ENCODE assay signal across 7 mouse cellular contexts in the genomic region with DNA sequence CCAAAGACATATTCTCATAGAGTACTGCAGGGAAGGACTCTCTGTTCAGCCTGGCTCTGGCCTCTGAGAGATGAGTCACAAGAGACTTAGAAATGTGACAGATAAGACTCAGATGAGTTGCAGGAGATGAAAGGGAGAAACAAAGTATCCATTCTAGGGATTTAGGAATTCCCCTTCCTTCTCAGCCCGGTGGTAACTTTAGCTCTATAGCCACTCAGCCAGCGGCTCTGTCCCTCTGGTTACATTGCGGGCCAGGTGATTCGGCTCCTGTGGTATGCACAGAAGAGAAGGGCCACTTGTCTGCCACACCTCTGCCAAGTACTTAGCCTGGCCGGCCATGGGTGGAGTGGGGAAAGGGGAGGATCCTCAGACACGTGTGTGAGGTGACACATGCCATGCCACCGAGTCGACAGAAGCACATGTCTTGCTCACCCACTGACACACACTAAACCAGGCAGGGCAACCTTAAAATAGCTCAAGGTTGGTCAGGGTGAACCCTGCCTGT. TPM values are rescaled to one million over a fixed set of nuclear protein-coding genes. Genes with fewer than 3 reads are reported as not detected.
DNase-seq lines count a peak whose midpoint lies in the region; ATAC-seq and TF ChIP-seq lines count a peak whose summit lies in the region.

No protein-coding gene starts in this region.

- no peak for ATAC-seq in megakaryocyte, adult 5-6 weeks (ENCODE audit: poor library complexity, severe bottlenecking)
- ATAC-seq in heart, embryonic 12.5 days (ENCODE audit: insufficient number of reproducible peaks, low FRiP score): peak; percentile 13; the same call in 1 of the 2 replicates

- no peaks in the 10 kb centered on the region for H3K9me3 ChIP-seq in megakaryocyte, embryonic 14.5 days
- no peaks in the 10 kb centered on the region for H3K9me3 ChIP-seq in heart, embryonic 12.5 days (replicated peaks)

- WGBS in heart, embryonic 12.5 days: 38% methylated on average over 8 of the region's 8 CpGs

- peaks cover 45% of the 10 kb centered on the region for H3K36me3 ChIP-seq in megakaryocyte, embryonic 14.5 days (replicated peaks; ENCODE audit: low read length)
- peaks cover 35% of the 10 kb centered on the region for H3K36me3 ChIP-seq in heart, embryonic 12.5 days

- TF ChIP-seq CTCF in bone marrow macrophage, adult 2 months (IDR thresholded peaks at IDR 0.05; ENCODE audit: low read depth, low read length): no peak

- peak; percentile 58 for DNase-seq in liver
- peak; percentile 50 for DNase-seq in right cerebral cortex, postnatal 25 days
- DNase-seq in embryo, embryonic 10 days (ENCODE audit: low spot score): no peak

- peak overlapping the region; percentile 29; the same call in 1 of the 2 replicates for H3K9ac ChIP-seq in heart, embryonic 12.5 days

- H3K4me2 ChIP-seq in heart, embryonic 12.5 days: peak overlapping the region; percentile 85

- no peak overlapping the region for H3K27ac ChIP-seq in bone marrow macrophage, adult 2 months (ENCODE audit: insufficient read depth, low read depth, low read length)
- H3K27ac ChIP-seq in heart, embryonic 12.5 days (ENCODE audit: poor library complexity, severe bottlenecking): peak overlapping the region; percentile 97

- H3K4me1 ChIP-seq in megakaryocyte, embryonic 14.5 days: peaks cover 99% of the 10 kb centered on the region
- peaks cover 27% of the 10 kb centered on the region for H3K4me1 ChIP-seq in bone marrow macrophage, adult 2 months (ENCODE audit: control insufficient read depth, insufficient read depth, low read length)
- H3K4me1 ChIP-seq in heart, embryonic 12.5 days (replicated peaks): peaks cover 91% of the 10 kb centered on the region

- peak overlapping the region; percentile 92 for H3K4me3 ChIP-seq in megakaryocyte, embryonic 14.5 days (replicated peaks)
- peak overlapping the region; percentile 16; the same call in 1 of the 2 replicates for H3K4me3 ChIP-seq in bone marrow macrophage, adult 2 months (ENCODE audit: insufficient read depth, low read length)
- H3K4me3 ChIP-seq in heart, embryonic 12.5 days: no peak overlapping the region

- H3K27me3 ChIP-seq in megakaryocyte, embryonic 14.5 days (replicated peaks): no peaks in the 10 kb centered on the region
- H3K27me3 ChIP-seq in heart, embryonic 12.5 days (replicated peaks): no peaks in the 10 kb centered on the region

- TF ChIP-seq POLR2A in bone marrow macrophage, adult 2 months (IDR thresholded peaks at IDR 0.05; ENCODE audit: borderline replicate concordance, low read depth, low read length): no peak

RNA-seq across cellular contexts. Expression of gene Nr1d1, which starts 2.4 kb away (rescaled TPM):
- polyA plus RNA-seq in megakaryocyte, embryonic 14.5 days (2012; ENCODE audit: insufficient read depth, low replicate concordance): 5.6 and 22.1 TPM in 2 replicates
- total RNA-seq in megakaryocyte, adult 5-6 weeks (2015): 0.11 and 0.25 TPM in 2 replicates
- 0.12 and 0.37 TPM in 2 replicates for total RNA-seq in megakaryocyte, adult 5-6 weeks (2017)
- polyA plus RNA-seq in bone marrow macrophage, adult 2 months (2012; ENCODE audit: insufficient read depth, insufficient read length, missing spikeins): 7.4 and 8.2 TPM in 2 replicates
- 6.4 TPM in 2 replicates for polyA plus RNA-seq in heart, embryonic 12.5 days (2016; fragmentation: Nextera tagmentation; extraction: Ambion mirVana)

RNA-seq across cellular contexts. Expression of gene Msl1, which starts 22.6 kb away (rescaled TPM):
- 30.0 and 46.8 TPM in 2 replicates for polyA plus RNA-seq in megakaryocyte, embryonic 14.5 days (2012; ENCODE audit: insufficient read depth, low replicate concordance)
- 73.7 and 74.9 TPM in 2 replicates for total RNA-seq in megakaryocyte, adult 5-6 weeks (2015)
- 111 and 119 TPM in 2 replicates for total RNA-seq in megakaryocyte, adult 5-6 weeks (2017)
- polyA plus RNA-seq in bone marrow macrophage, adult 2 months (2012; ENCODE audit: insufficient read depth, insufficient read length, missing spikeins): 78.4 and 79.3 TPM in 2 replicates
- 20.3 and 21.4 TPM in 2 replicates for polyA plus RNA-seq in heart, embryonic 12.5 days (2016; fragmentation: Nextera tagmentation; extraction: Ambion mirVana)

RNA-seq across cellular contexts. Expression of gene Casc3, which starts 32.0 kb away (rescaled TPM):
- 10.6 and 13.2 TPM in 2 replicates for polyA plus RNA-seq in megakaryocyte, embryonic 14.5 days (2012; ENCODE audit: insufficient read depth, low replicate concordance)
- total RNA-seq in megakaryocyte, adult 5-6 weeks (2015): 35.6 and 39.9 TPM in 2 replicates
- total RNA-seq in megakaryocyte, adult 5-6 weeks (2017): 32.1 and 33.2 TPM in 2 replicates
- 37.9 and 40.1 TPM in 2 replicates for polyA plus RNA-seq in bone marrow macrophage, adult 2 months (2012; ENCODE audit: insufficient read depth, insufficient read length, missing spikeins)
- polyA plus RNA-seq in heart, embryonic 12.5 days (2016; fragmentation: Nextera tagmentation; extraction: Ambion mirVana): 31.8 and 33.3 TPM in 2 replicates

RNA-seq across cellular contexts. Expression of gene Thra, which starts 32.3 kb away (rescaled TPM):
- polyA plus RNA-seq in megakaryocyte, embryonic 14.5 days (2012; ENCODE audit: insufficient read depth, low replicate concordance): 37.6 and 38.9 TPM in 2 replicates
- 10.0 and 11.6 TPM in 2 replicates for total RNA-seq in megakaryocyte, adult 5-6 weeks (2015)
- total RNA-seq in megakaryocyte, adult 5-6 weeks (2017): 8.0 and 9.0 TPM in 2 replicates
- 20.7 and 23.5 TPM in 2 replicates for polyA plus RNA-seq in bone marrow macrophage, adult 2 months (2012; ENCODE audit: insufficient read depth, insufficient read length, missing spikeins)
- 27.0 and 29.8 TPM in 2 replicates for polyA plus RNA-seq in heart, embryonic 12.5 days (2016; fragmentation: Nextera tagmentation; extraction: Ambion mirVana)

RNA-seq across cellular contexts. Expression of gene Med24, which starts 43.5 kb away (rescaled TPM):
- 40.2 and 55.7 TPM in 2 replicates for polyA plus RNA-seq in megakaryocyte, embryonic 14.5 days (2012; ENCODE audit: insufficient read depth, low replicate concordance)
- total RNA-seq in megakaryocyte, adult 5-6 weeks (2015): 17.9 and 21.5 TPM in 2 replicates
- 22.6 and 31.3 TPM in 2 replicates for total RNA-seq in megakaryocyte, adult 5-6 weeks (2017)
- polyA plus RNA-seq in bone marrow macrophage, adult 2 months (2012; ENCODE audit: insufficient read depth, insufficient read length, missing spikeins): 26.9 and 32.2 TPM in 2 replicates
- polyA plus RNA-seq in heart, embryonic 12.5 days (2016; fragmentation: Nextera tagmentation; extraction: Ambion mirVana): 45.9 and 48.1 TPM in 2 replicates
